Mouse (Mus musculus): ENCODE measurements around the gene Plk5. TPM values are rescaled to one million over a fixed set of nuclear protein-coding genes. Genes with fewer than 3 reads are reported as not detected.
A peak's percentile ranks its signal among the peaks of the same experiment; 100 is the strongest.

Plk5 gene
- polyA plus RNA-seq, 2 experiments, result 0.09 to 0.10 TPM

DNA sequence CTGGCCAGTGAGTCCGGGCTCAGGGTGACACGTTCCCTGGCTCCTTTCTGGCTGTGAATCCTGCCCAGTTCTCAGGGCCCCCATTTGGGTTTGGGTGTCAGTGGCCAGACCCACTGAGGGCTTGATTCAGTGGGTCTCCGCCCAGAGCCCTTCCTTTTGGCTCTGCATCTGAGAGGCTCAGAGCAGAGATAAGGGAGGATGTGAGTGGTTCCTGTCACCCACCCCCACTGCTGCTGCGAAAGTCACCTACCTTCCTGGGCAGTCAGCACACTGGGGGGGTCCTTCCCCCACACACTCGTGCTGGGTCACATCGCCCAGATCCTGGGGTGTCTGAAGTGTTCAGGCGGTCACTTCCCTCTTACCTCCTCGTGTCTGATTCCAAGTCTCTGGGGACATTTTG, 3.5 kb upstream of the Plk5 start:
- WGBS (ENCODE audit: insufficient replicate concordance), result 23% methylated on average over 8 of the region's 8 CpGs
- no peak for TF ChIP-seq CTCF (IDR thresholded peaks at IDR 0.05; ENCODE audit: low read depth)
- TF ChIP-seq EP300 (IDR thresholded peaks at IDR 0.05; ENCODE audit: low read depth), result no peak
- H3K36me3 ChIP-seq (replicated peaks; ENCODE audit: control insufficient read depth, insufficient read depth, low read depth), result no peaks in the 10 kb centered on the region
- no peak overlapping the region for H3K9ac ChIP-seq (replicated peaks)
- H3K4me1 ChIP-seq (replicated peaks; ENCODE audit: control insufficient read depth in 2 of 2, insufficient read depth in 2 of 2, low read length in 1 of 2), result peaks cover 0 to 3% of the 10 kb centered on the region in 2 experiments; a peak in 2 of 4 replicates
- ATAC-seq (ENCODE audit: insufficient read depth) (no peak), DNase-seq (ENCODE audit: low read depth in 3 of 3, low spot score in 3 of 3) (no peak)
- H3K4me3 ChIP-seq (ENCODE audit: insufficient read depth in 1 of 2, low read depth in 2 of 2, low read length in 2 of 2), result no peak overlapping the region
- H3K27ac ChIP-seq, result no peak overlapping the region
- peaks cover 72% of the 10 kb centered on the region for H3K27me3 ChIP-seq (ENCODE audit: control insufficient read depth, insufficient read depth, low read length)
- H3K4me2 ChIP-seq (ENCODE audit: low read depth), result no peak overlapping the region
- H3K9me3 ChIP-seq (ENCODE audit: control insufficient read depth, low read length), result no peaks in the 10 kb centered on the region

DNA sequence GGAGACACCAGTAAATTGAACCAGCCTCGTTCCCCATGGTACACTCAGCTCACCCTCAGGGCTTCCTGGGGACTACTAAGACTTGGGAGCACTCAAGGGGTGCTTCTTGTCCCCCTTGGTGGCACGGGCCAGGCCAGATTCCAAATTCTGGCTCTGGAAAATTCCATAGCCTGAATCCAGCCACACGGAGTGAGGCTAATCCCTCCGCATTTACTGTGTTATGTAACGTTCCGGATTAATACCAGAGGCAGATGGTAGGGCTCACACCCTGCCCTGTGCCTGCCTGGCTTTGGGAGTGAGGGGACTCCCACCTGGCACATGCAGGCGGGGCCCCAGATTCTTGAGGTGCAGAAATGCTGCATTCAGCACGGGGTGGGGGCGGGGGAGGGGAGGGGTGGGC, 828 bp upstream of the Plk5 start:
- peaks cover 65% of the 10 kb centered on the region for H3K27me3 ChIP-seq (ENCODE audit: control insufficient read depth, insufficient read depth, low read length)
- 13% methylated on average over 8 of the region's 9 CpGs for WGBS (ENCODE audit: insufficient replicate concordance)

DNA sequence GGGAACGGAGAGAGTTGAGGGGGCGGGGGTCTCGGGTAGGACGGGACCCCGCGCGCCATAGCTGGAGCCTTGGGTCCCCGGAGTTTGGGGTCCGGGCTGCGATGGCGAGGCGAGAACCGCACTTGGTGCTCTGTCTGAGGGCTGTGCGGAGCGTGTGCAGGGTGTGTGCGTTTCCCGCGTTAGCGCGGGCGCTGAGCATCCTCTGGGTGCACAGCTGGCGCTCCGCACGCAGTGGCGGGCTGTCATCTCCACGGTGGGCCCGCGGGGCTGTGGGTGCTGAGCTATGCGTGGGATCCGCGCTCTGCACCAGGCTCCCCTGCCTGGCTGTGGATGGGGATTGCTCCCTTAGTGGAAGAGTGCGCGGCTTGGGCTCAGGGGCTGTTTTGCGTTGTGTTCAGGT, 478 bp downstream of the Plk5 start:
- no peak for ATAC-seq (ENCODE audit: insufficient read depth)
- WGBS (ENCODE audit: insufficient replicate concordance), result 4% methylated on average over 34 of the region's 34 CpGs
- DNase-seq (ENCODE audit: low read depth in 3 of 3, low spot score in 3 of 3), result no peak
- no peak overlapping the region for H3K4me3 ChIP-seq (ENCODE audit: insufficient read depth in 1 of 2, low read depth in 2 of 2, low read length in 2 of 2)
- H3K27me3 ChIP-seq (ENCODE audit: control insufficient read depth, insufficient read depth, low read length), result peaks cover 58% of the 10 kb centered on the region
- no peak overlapping the region for H3K4me2 ChIP-seq (ENCODE audit: low read depth)
- no peaks in the 10 kb centered on the region for H3K36me3 ChIP-seq (replicated peaks; ENCODE audit: control insufficient read depth, insufficient read depth, low read depth)
- H3K4me1 ChIP-seq (replicated peaks; ENCODE audit: control insufficient read depth in 2 of 2, insufficient read depth in 2 of 2, low read length in 1 of 2), result no peaks in the 10 kb centered on the region
- H3K9me3 ChIP-seq (ENCODE audit: control insufficient read depth, low read length), result no peaks in the 10 kb centered on the region
- H3K27ac ChIP-seq, result no peak overlapping the region
- no peak overlapping the region for H3K9ac ChIP-seq (replicated peaks)
- TF ChIP-seq EP300 (IDR thresholded peaks at IDR 0.05; ENCODE audit: low read depth) (no peak), CTCF (IDR thresholded peaks at IDR 0.05; ENCODE audit: low read depth) (no peak)

More for the DNA sequence above, 828 bp upstream of the Plk5 start:
- TF ChIP-seq EP300 (IDR thresholded peaks at IDR 0.05; ENCODE audit: low read depth) (no peak), CTCF (IDR thresholded peaks at IDR 0.05; ENCODE audit: low read depth) (no peak)
- no peak overlapping the region for H3K4me2 ChIP-seq (ENCODE audit: low read depth)
- no peaks in the 10 kb centered on the region for H3K9me3 ChIP-seq (ENCODE audit: control insufficient read depth, low read length)
- ATAC-seq (ENCODE audit: insufficient read depth), result no peak
- no peak overlapping the region for H3K27ac ChIP-seq
- H3K4me1 ChIP-seq (replicated peaks; ENCODE audit: control insufficient read depth in 2 of 2, insufficient read depth in 2 of 2, low read length in 1 of 2), result no peaks in the 10 kb centered on the region
- DNase-seq (ENCODE audit: low read depth in 3 of 3, low spot score in 3 of 3), result no peak
- no peaks in the 10 kb centered on the region for H3K36me3 ChIP-seq (replicated peaks; ENCODE audit: control insufficient read depth, insufficient read depth, low read depth)
- no peak overlapping the region for H3K9ac ChIP-seq (replicated peaks)
- H3K4me3 ChIP-seq (ENCODE audit: insufficient read depth in 1 of 2, low read depth in 2 of 2, low read length in 2 of 2), result no peak overlapping the region

DNA sequence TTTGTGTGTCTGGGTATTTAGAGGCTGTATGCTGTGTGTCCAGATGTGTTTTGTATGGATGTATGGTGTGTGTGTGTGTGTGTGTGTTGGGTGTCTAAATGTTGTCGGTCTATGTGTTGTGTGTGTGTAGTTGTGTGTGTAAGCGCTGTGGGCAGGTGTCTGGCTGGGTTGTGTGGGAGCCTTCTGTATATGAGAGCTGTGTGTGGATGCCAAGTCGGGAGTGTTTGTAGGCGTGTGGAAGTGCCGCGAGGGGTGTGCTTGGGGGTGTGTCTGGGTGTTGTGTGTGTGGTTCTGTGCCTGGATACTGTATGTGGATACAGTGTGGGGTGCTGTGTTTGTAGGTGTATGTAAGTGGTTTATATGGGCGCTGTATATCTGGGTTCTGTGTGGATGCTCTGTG, 1.1 kb downstream of the Plk5 start:
- no peak overlapping the region for H3K27ac ChIP-seq
- H3K4me1 ChIP-seq (replicated peaks; ENCODE audit: control insufficient read depth in 2 of 2, insufficient read depth in 2 of 2, low read length in 1 of 2), result no peaks in the 10 kb centered on the region
- peaks cover 53% of the 10 kb centered on the region for H3K27me3 ChIP-seq (ENCODE audit: control insufficient read depth, insufficient read depth, low read length)
- no peak overlapping the region for H3K9ac ChIP-seq (replicated peaks)
- WGBS (ENCODE audit: insufficient replicate concordance), result 29% methylated on average over 7 of the region's 7 CpGs
- H3K9me3 ChIP-seq (ENCODE audit: control insufficient read depth, low read length), result no peaks in the 10 kb centered on the region
- H3K4me2 ChIP-seq (ENCODE audit: low read depth), result no peak overlapping the region
- H3K36me3 ChIP-seq (replicated peaks; ENCODE audit: control insufficient read depth, insufficient read depth, low read depth), result no peaks in the 10 kb centered on the region
- TF ChIP-seq EP300 (IDR thresholded peaks at IDR 0.05; ENCODE audit: low read depth) (no peak), CTCF (IDR thresholded peaks at IDR 0.05; ENCODE audit: low read depth) (no peak)
- no peak for DNase-seq (ENCODE audit: low read depth in 3 of 3, low spot score in 3 of 3)
- no peak for ATAC-seq (ENCODE audit: insufficient read depth)
- no peak overlapping the region for H3K4me3 ChIP-seq (ENCODE audit: insufficient read depth in 1 of 2, low read depth in 2 of 2, low read length in 2 of 2)

DNA sequence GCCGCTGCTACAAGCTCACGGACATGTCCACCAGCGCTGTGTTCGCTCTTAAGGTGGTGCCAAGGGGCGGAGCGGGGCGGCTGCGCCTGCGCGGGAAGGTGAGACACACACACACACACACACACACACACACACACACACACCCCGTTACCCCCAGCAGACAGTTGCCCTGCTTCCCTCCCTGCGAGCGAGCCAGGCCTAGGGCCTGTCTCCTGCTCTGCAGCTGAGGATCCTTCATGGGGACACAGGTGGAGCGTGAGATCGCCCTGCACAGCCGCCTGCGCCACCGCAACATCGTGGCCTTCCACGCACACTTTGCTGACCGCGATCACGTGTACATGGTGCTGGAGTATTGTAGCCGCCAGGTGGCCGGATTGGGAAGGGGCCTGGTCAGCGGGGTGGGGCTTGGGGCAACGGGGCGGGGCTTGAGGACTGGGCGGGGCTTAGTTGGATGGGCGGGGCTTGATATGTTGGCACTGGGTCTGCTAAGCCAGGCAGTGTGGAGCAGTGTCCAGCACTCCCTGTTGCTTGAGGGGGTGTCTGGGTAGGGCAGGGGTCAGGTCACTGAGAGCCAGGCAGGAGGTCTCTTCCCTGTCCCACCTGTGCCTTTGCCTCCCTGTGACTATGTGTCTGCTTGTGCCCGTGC, 1.9 kb downstream of the Plk5 start:
- H3K27me3 ChIP-seq (ENCODE audit: control insufficient read depth, insufficient read depth, low read length), result peaks cover 49% of the 10 kb centered on the region
- WGBS (ENCODE audit: insufficient replicate concordance), result 9% methylated on average over 31 of the region's 31 CpGs
- no peak for TF ChIP-seq EP300 (IDR thresholded peaks at IDR 0.05; ENCODE audit: low read depth)
- TF ChIP-seq CTCF (IDR thresholded peaks at IDR 0.05; ENCODE audit: low read depth), result no peak; the same call in 1 of the 2 replicates
- no peak for DNase-seq (ENCODE audit: low read depth in 3 of 3, low spot score in 3 of 3)
- ATAC-seq (ENCODE audit: insufficient read depth), result 0 out of 2 replicates have a peak, but pooled peaks have one; percentile 21
- H3K4me3 ChIP-seq (ENCODE audit: insufficient read depth in 1 of 2, low read depth in 2 of 2, low read length in 2 of 2), result no peak overlapping the region
- no peak overlapping the region for H3K9ac ChIP-seq (replicated peaks)
- H3K9me3 ChIP-seq (ENCODE audit: control insufficient read depth, low read length), result no peaks in the 10 kb centered on the region
- H3K4me2 ChIP-seq (ENCODE audit: low read depth), result peak overlapping the region; percentile 18; the same call in 1 of the 2 replicates
- no peaks in the 10 kb centered on the region for H3K4me1 ChIP-seq (replicated peaks; ENCODE audit: control insufficient read depth in 2 of 2, insufficient read depth in 2 of 2, low read length in 1 of 2)
- H3K36me3 ChIP-seq (replicated peaks; ENCODE audit: control insufficient read depth, insufficient read depth, low read depth), result no peaks in the 10 kb centered on the region
- no peak overlapping the region for H3K27ac ChIP-seq

Data from liver, embryonic 14.5 days (tissue).